Mouse (Mus musculus) lung, adult 2 months (tissue): ENCODE data around the gene 4632433K11Rik.

ENCODE experiments used
- CTCF ChIP-seq: fragments of 200-500 bp; IDR thresholded peaks from 2 replicates; pipeline ENCODE4 v1.5.1; 2011; ENCODE audit warnings: mild to moderate bottlenecking, low read length, control low read depth; ENCODE audit not compliant: insufficient read depth
- POLR2A ChIP-seq: fragments of 200-500 bp; IDR thresholded peaks from 2 replicates; pipeline ENCODE4 v1.6.1; 2011; ENCODE audit warnings: low read depth, mild to moderate bottlenecking, control low read depth, low read length, borderline replicate concordance; ENCODE audit errors: extremely low read depth

DNA sequence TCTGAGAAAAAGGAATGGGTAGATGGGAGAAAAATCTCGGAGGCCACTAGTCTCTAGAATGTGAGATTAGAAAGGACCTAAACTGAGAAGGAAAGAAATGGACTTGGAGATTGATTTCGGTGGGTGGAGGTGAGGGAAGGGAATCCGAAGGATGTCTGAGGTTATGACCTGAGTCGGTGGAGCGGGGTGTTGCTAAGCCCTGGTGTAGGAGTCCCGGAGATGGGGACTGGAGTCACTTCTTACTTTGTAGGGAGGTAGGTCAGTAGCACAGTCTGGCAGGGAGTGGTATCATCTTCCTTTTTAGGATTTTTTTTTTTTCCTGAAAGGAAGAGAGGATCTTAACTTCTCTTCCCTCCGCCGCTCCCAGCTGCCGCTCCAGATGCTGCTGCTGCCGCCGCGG, 18.5 kb downstream of the 4632433K11Rik start:
- no peak for TF ChIP-seq POLR2A
- TF ChIP-seq CTCF = no peak
